Mouse (Mus musculus): ENCODE results near the gene Ulbp1.

DNA sequence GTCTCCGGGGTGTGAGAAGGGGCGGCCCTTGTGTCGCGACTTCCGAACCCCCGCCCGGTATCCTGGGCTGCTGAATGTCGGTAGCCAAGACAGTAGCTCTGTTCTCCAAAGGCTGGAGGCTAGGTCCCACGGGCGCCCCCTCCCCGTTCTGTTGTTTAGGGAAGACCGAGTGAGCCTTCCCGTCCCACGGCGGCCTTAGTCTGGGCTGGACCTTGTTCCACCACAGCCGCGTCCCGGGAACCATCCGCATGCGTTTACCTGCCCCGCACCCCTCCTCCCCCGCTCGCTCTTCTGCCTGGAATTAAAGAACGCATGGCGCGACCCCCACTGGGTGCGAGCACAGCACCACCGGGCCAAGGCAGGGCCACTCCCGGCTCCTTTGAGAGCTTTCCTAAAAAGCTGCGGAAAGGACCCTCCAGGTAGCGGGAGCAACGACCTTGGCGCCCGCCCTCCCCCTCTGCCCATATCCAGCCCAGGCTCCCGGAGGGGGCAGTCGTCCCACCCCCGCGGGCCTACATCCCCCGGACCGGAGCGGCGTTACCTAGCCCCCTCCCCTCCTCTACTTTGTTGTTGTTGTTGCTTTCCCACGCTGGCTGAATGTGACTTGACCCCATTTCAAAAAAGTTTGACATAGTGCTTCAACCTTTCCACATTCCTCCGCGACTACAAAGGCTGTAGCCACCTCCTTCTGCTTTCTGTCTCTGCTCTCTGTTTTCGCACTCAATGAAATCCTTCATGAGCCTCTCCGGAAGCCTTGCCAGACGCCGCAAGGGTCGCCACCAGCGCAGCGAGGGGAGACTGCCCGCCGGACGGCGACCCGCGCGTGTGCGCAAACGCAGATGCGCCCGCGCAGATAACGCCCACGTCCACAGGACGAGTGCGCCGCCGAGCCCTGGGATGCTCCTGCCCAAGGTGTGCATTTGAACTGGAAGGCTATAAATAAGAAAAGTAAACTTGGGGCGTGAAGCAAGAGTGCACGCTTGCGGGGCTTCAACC lies 81.2 kb downstream of the Ulbp1 start:
- TF ChIP-seq CTCF (IDR thresholded peaks at IDR 0.05; ENCODE audit: control insufficient read depth, insufficient read depth, low read length) (no peak), POLR2A (IDR thresholded peaks at IDR 0.05; ENCODE audit: borderline replicate concordance, control insufficient read depth, low read depth, low read length) (no peak)

All from bone marrow, adult 2 months (tissue).